Mouse (Mus musculus) macrophage (primary cell): ENCODE data around the gene Bcl2. TPM values are rescaled to one million over a fixed set of nuclear protein-coding genes. Genes with fewer than 3 reads are reported as not detected.
"Not testable (repeated sequence)": the region's sequence is repeated elsewhere in the genome, so short reads cannot be mapped to it uniquely, and the experiment has no call there.

Experiments
- H3K27ac ChIP-seq: fragments of 350-480 bp; formaldehyde crosslinking; 2 replicates; pipeline ENCODE4 v1.9.0; 2021
- H3K36me3 ChIP-seq: fragments of 350-480 bp; formaldehyde crosslinking; 2 replicates; pipeline ENCODE4 v1.9.0; 2021; ENCODE audit errors: inconsistent target
- H3K4me3 ChIP-seq: fragments of 350-480 bp; formaldehyde crosslinking; 2 replicates; pipeline ENCODE4 v1.9.0; 2021; ENCODE audit errors: inconsistent target
- H3K79me2 ChIP-seq: fragments of 350-480 bp; formaldehyde crosslinking; 2 replicates; pipeline ENCODE4 v1.9.0; 2021; ENCODE audit errors: inconsistent target
- WGBS: methylation state at CpG from one replicate; pipeline ENCODE4 v1.1.7; 2026; ENCODE audit warnings: inconsistent platforms; ENCODE audit not compliant: missing documents; 5-methylcytosine and 5-hydroxymethylcytosine counted together
- polyA plus RNA-seq: library from polyadenylated mRNA; stranded (reverse); fragments of 250-400 nt; gene quantifications from 3 replicates; pipeline ENCODE4 v1.2.4, GENCODE M21; 2018; ENCODE audit warnings: inconsistent platforms

Bcl2 gene
- polyA plus RNA-seq, 1 experiment from 2014 or later = 3.0 TPM

DNA sequence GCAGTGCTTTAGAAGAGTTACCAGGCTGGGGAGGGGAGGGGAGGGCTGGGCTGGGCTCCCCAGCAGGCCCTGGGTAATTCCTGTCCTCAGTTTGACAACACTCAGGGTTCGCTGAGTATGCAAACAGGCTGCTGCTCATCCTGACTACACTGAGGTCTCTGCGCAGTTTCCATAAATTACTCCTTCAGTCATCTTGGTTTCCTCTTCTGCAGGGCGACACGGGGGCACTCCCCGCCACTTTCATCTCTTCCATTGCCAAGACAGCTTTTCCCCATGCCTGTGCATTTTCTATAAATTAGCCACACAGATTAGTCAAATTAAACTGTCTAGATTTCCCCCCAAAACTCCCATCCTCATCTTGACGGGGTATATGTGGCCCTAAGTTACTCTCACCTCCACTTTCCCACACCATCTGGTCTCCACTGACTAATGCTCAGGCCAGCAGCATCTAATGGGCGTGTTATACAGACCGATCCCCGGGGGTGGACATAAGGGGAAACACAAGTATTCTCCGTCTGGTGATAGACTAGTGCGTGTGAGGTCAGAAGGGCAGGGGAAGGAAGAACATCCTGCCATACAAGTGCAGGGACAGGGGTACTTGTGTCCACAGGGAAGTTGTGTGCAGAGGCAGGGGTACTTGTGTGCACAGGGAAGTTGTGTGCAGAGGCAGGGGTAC, 152.9 kb downstream of the Bcl2 start:
- no peak overlapping the region for H3K27ac ChIP-seq
- no peak overlapping the region for H3K4me3 ChIP-seq
- no peaks in the 10 kb centered on the region for H3K79me2 ChIP-seq
- H3K36me3 ChIP-seq = no peaks in the 10 kb centered on the region
- 74% methylated on average over 11 of the region's 11 CpGs for WGBS

DNA sequence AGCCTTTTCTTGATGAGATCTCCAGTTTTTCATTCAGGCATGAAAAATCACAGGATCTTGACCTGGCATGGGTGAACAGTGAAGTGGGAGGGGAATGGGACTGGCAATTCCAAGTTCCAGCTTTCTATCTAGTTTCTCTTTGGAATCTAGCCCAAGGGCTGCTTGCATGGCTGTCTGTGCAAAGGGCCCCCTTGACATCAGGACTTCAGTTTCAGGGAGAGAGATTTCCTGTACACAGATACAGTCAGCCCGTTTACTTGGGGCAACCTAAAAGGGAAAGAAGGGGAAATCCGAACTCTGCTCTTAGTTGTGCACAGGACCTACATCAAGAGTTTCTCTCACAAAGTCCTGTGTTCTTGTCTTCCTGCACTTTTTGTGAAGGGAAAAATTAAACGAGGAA, 154.0 kb downstream of the Bcl2 start:
- Histone ChIP-seq H3K36me3 (no peaks in the 10 kb centered on the region), H3K79me2 (no peaks in the 10 kb centered on the region), H3K4me3 (no peak overlapping the region), H3K27ac (no peak overlapping the region)
- WGBS = 89% methylated on average over 3 of the region's 3 CpGs

DNA sequence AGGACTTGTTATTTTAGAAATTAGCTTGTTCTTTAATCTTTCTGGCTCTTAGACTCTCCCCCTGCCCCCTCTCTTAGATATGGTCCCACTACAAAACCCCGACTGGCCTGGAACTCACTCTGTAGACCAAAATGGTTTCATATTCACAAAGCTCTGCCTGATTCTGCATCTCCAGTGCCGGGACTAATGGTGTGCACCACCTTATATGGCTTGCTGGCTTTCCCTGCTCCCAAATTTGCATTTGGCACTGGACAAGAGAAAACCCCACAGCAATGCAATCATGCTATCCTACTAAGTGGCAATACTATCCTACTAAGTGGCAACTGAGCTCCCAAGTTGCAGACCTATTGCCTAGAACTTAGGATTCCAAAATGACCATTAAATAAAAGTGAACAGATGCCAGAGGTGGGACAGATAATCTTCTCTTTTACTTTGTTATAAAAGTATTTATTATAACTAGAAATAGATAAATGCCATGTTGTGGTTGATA, 154.9 kb downstream of the Bcl2 start:
- WGBS = 78% methylated on average over 2 of the region's 2 CpGs
- Histone ChIP-seq H3K4me3 (no peak overlapping the region), H3K27ac (no peak overlapping the region), H3K79me2 (no peaks in the 10 kb centered on the region), H3K36me3 (no peaks in the 10 kb centered on the region)

GRCm38 (mm10) chr1:106555498-106556168, 158.4 kb downstream of the Bcl2 start:
- H3K4me3 ChIP-seq = no peak overlapping the region
- no peaks in the 10 kb centered on the region for H3K79me2 ChIP-seq
- no peak overlapping the region for H3K27ac ChIP-seq
- H3K36me3 ChIP-seq = no peaks in the 10 kb centered on the region
- WGBS = 74% methylated on average over 9 of the region's 9 CpGs

- no peak overlapping the region for H3K4me3 ChIP-seq
- 58% methylated on average over 8 of the region's 8 CpGs for WGBS
These were observed 159.9 kb downstream of the Bcl2 start for GRCm38 (mm10) chr1:106553846-106554802.

GRCm38 (mm10) chr1:106552856-106553255, 161.2 kb downstream of the Bcl2 start:
- H3K27ac ChIP-seq = peak overlapping the region; percentile 57

More at GRCm38 (mm10) chr1:106553846-106554802, 159.9 kb downstream of the Bcl2 start:
- Histone ChIP-seq H3K79me2 (no peaks in the 10 kb centered on the region), H3K36me3 (no peaks in the 10 kb centered on the region), H3K27ac (no peak overlapping the region; the same call in 1 of the 2 replicates)

GRCm38 (mm10) chr1:106550580-106550979, 163.5 kb downstream of the Bcl2 start:
- WGBS = 91% methylated on average over 3 of the region's 3 CpGs
- Histone ChIP-seq H3K79me2 (no peaks in the 10 kb centered on the region), H3K27ac (no peak overlapping the region), H3K4me3 (no peak overlapping the region), H3K36me3 (no peaks in the 10 kb centered on the region)

More at GRCm38 (mm10) chr1:106552856-106553255, 161.2 kb downstream of the Bcl2 start:
- WGBS = 34% methylated on average over 7 of the region's 7 CpGs
- no peak overlapping the region for H3K4me3 ChIP-seq
- no peaks in the 10 kb centered on the region for H3K36me3 ChIP-seq
- no peaks in the 10 kb centered on the region for H3K79me2 ChIP-seq

DNA sequence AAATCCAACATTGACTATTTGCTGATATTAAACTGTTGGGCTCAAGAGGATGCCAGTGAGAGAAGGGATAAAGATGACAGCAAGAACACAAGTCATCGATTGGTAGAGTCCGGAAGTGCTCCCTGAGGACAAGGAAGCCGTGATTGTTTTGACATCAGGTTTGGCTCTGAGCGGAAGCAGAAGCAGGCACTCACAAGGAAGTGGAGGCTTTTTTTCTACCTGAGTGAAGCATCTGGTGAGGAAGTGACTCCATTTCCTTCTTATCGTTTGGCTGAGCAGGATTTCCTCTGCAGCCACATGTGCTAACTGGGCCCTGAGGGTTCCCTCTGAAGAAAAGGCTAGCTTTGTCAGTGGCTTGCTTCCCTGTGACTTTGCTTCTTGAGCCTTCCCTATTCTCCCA, 165.0 kb downstream of the Bcl2 start:
- WGBS = 12% methylated on average over 5 of the region's 5 CpGs

GRCm38 (mm10) chr1:106544817-106545612, 169.1 kb downstream of the Bcl2 start:
- Histone ChIP-seq H3K79me2 (no peaks in the 10 kb centered on the region), H3K36me3 (no peaks in the 10 kb centered on the region), H3K27ac (no peak overlapping the region), H3K4me3 (no peak overlapping the region)
- WGBS = 62% methylated on average over 6 of the region's 6 CpGs

More for the DNA sequence above, 165.0 kb downstream of the Bcl2 start:
- Histone ChIP-seq H3K27ac (peak overlapping the region; percentile 69), H3K79me2 (no peaks in the 10 kb centered on the region), H3K4me3 (no peak overlapping the region), H3K36me3 (no peaks in the 10 kb centered on the region)

- H3K79me2 ChIP-seq = no peaks in the 10 kb centered on the region
- no peak overlapping the region for H3K27ac ChIP-seq
- 82% methylated on average over 5 of the region's 5 CpGs for WGBS
- no peaks in the 10 kb centered on the region for H3K36me3 ChIP-seq
- no peak overlapping the region for H3K4me3 ChIP-seq
These were observed 171.3 kb downstream of the Bcl2 start for GRCm38 (mm10) chr1:106542731-106543130.

DNA sequence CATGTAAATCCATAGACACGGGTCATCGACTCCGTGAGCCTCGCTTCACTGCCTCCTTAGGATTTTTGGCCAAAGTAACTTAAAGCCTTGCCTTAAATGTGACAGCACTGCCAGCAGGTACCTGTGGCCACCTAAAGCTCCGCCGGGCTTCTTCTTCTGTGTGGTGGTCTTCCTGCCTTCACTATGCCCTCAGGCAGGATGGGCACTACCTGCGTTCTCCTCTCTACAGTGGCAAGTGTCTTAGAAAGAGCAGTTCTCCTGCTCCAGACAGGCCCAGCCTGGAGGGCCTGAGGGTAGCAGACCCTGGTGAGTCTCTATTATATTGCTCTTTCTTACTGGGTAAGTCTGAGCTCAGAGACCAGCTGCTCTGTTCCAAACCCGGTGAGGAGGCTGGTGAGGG, 172.2 kb downstream of the Bcl2 start:
- Histone ChIP-seq H3K4me3 (no peak overlapping the region), H3K27ac (no peak overlapping the region), H3K79me2 (no peaks in the 10 kb centered on the region), H3K36me3 (no peaks in the 10 kb centered on the region)
- 90% methylated on average over 8 of the region's 8 CpGs for WGBS

GRCm38 (mm10) chr1:106540130-106540529, 173.9 kb downstream of the Bcl2 start:
- Histone ChIP-seq H3K36me3 (no peaks in the 10 kb centered on the region), H3K79me2 (no peaks in the 10 kb centered on the region), H3K27ac (peak overlapping the region; percentile 51), H3K4me3 (no peak overlapping the region)
- WGBS = 29% methylated on average over 3 of the region's 3 CpGs

GRCm38 (mm10) chr1:106539029-106539428, 175.0 kb downstream of the Bcl2 start:
- Histone ChIP-seq H3K4me3 (no peak overlapping the region), H3K27ac (no peak overlapping the region), H3K36me3 (no peaks in the 10 kb centered on the region), H3K79me2 (no peaks in the 10 kb centered on the region)
- 100% methylated on average over 1 of the region's 1 CpGs for WGBS

DNA sequence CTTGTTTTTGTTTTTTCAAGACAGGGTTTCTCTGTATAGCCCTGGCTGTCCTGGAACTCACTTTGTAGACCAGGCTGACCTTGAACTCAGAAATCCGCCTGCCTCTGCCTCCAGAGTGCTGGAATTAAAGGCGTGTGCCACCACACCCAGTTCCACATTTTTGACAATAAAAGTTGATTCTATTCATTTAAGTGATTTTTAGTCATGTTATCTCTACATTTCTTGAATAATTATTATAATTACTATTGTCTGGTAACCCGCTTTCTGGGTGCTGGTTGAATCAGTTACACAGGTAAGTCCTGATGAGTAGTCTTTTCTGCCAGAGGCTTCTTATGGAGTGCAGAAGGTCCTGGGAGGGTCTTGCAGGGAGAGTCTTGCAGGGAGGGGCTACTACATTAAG, 179.2 kb downstream of the Bcl2 start:
- 96% methylated on average over 3 of the region's 3 CpGs for WGBS
- H3K4me3 ChIP-seq, H3K27ac ChIP-seq, H3K79me2 ChIP-seq, H3K36me3 ChIP-seq: not testable (repeated sequence)
